Mouse (Mus musculus) layer of hippocampus, postnatal 10 days (tissue): ENCODE results near the gene Slc25a15. TPM values are rescaled to one million over a fixed set of nuclear protein-coding genes. Genes with fewer than 3 reads are reported as not detected.

Experiments used
- total RNA-seq, 2 experiments: library from RNA; stranded (reverse); gene quantifications; 2 replicates each; pipeline ENCODE4 v1.2.3; 2021

Gene Slc25a15
- total RNA-seq, 2 experiments from 2014 or later = 8.2 to 8.9 TPM

Other genes starting within 250 kb of the Slc25a15 start
- gene Nek3, start 232.2 kb downstream of the Slc25a15 start, total RNA-seq = 1 to 10 TPM; 3.0 TPM
- gene Ckap2, start 212.8 kb downstream of the Slc25a15 start, total RNA-seq = 1 to 10 TPM; 4.8 to 5.8 TPM
- gene Vps36, start 205.8 kb downstream of the Slc25a15 start, total RNA-seq = 10 to 100 TPM; 36.1 to 36.8 TPM
- 1 to 10 TPM; 7.0 to 7.7 TPM for gene Thsd1, start 171.3 kb downstream of the Slc25a15 start, total RNA-seq
- not detected for gene Tpte, start 115.2 kb downstream of the Slc25a15 start, total RNA-seq
- gene Mrps31, start 12.8 kb upstream of the Slc25a15 start, total RNA-seq = 10 to 100 TPM; 19.5 to 20.7 TPM